Mouse (Mus musculus): ENCODE measurements around the gene Lrrc74a. TPM values are rescaled to one million over a fixed set of nuclear protein-coding genes. Genes with fewer than 3 reads are reported as not detected.

Lrrc74a gene
- polyA plus RNA-seq, 1 experiment, result 0.08 TPM

- no peak overlapping the region for H3K4me3 ChIP-seq (ENCODE audit: control insufficient read depth, insufficient read depth, low read length)
- H3K4me1 ChIP-seq (replicated peaks; ENCODE audit: control insufficient read depth, insufficient read depth, low read length), result peaks cover 55% of the 10 kb centered on the region
- TF ChIP-seq POLR2A (IDR thresholded peaks at IDR 0.05; ENCODE audit: control insufficient read depth, extremely low read depth, insufficient read depth, low read length, poor library complexity) (no peak), CTCF (IDR thresholded peaks at IDR 0.05; ENCODE audit: borderline replicate concordance, control insufficient read depth, extremely low read depth, insufficient read depth, low read length, poor library complexity) (no peak)
Measured at GRCm38 (mm10) chr12:86800336-86800735, 66.2 kb downstream of the Lrrc74a start.

DNA sequence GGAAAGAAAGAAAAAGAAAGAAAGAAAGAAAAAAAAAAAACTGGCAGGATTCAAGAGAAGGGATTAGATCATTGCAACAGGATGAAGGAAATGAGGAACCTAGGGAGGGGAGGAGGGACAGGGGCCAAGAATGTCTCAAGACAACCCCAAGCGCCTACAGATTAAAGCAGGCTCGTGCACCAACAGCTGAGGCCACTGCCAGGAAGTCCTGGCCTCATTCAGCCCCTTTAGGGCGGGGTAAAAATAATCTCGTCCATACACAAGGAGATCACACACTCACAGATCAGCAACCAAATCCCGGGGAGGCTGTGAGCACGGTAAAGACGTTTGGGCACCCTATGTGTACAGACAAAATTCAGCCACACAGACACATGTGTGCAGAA lies 66.6 kb downstream of the Lrrc74a start:
- TF ChIP-seq POLR2A (IDR thresholded peaks at IDR 0.05; ENCODE audit: control insufficient read depth, extremely low read depth, insufficient read depth, low read length, poor library complexity) (no peak), CTCF (IDR thresholded peaks at IDR 0.05; ENCODE audit: borderline replicate concordance, control insufficient read depth, extremely low read depth, insufficient read depth, low read length, poor library complexity) (no peak)
- WGBS, result 9% methylated on average over 7 of the region's 7 CpGs
- Histone ChIP-seq H3K4me3 (ENCODE audit: control insufficient read depth, insufficient read depth, low read length) (no peak overlapping the region), H3K27ac (ENCODE audit: control insufficient read depth, insufficient read depth, low read length) (peak overlapping the region; percentile 19; the same call in 1 of the 2 replicates), H3K4me1 (replicated peaks; ENCODE audit: control insufficient read depth, insufficient read depth, low read length) (peaks cover 57% of the 10 kb centered on the region), H3K27me3 (ENCODE audit: control insufficient read depth, insufficient read depth, low read length) (no peaks in the 10 kb centered on the region), H3K36me3 (ENCODE audit: control insufficient read depth, insufficient read depth, low read length) (no peaks in the 10 kb centered on the region)
- DNase-seq, result no peak

More at GRCm38 (mm10) chr12:86800336-86800735, 66.2 kb downstream of the Lrrc74a start:
- 79% methylated on average over 4 of the region's 4 CpGs for WGBS
- no peaks in the 10 kb centered on the region for H3K36me3 ChIP-seq (ENCODE audit: control insufficient read depth, insufficient read depth, low read length)
- no peak overlapping the region for H3K27ac ChIP-seq (ENCODE audit: control insufficient read depth, insufficient read depth, low read length)
- DNase-seq, result no peak
- H3K27me3 ChIP-seq (ENCODE audit: control insufficient read depth, insufficient read depth, low read length), result no peaks in the 10 kb centered on the region

- peaks cover 62% of the 10 kb centered on the region for H3K4me1 ChIP-seq (replicated peaks; ENCODE audit: control insufficient read depth, insufficient read depth, low read length)
- H3K36me3 ChIP-seq (ENCODE audit: control insufficient read depth, insufficient read depth, low read length), result no peaks in the 10 kb centered on the region
- H3K4me3 ChIP-seq (ENCODE audit: control insufficient read depth, insufficient read depth, low read length), result no peak overlapping the region
- no peak for DNase-seq
- TF ChIP-seq POLR2A (IDR thresholded peaks at IDR 0.05; ENCODE audit: control insufficient read depth, extremely low read depth, insufficient read depth, low read length, poor library complexity) (no peak), CTCF (IDR thresholded peaks at IDR 0.05; ENCODE audit: borderline replicate concordance, control insufficient read depth, extremely low read depth, insufficient read depth, low read length, poor library complexity) (0 out of 2 replicates have a peak, but pooled peaks have one; percentile 7)
- WGBS, result 38% methylated on average over 23 of the region's 23 CpGs
- no peaks in the 10 kb centered on the region for H3K27me3 ChIP-seq (ENCODE audit: control insufficient read depth, insufficient read depth, low read length)
- H3K27ac ChIP-seq (ENCODE audit: control insufficient read depth, insufficient read depth, low read length), result peak overlapping the region; percentile 23
Measured at GRCm38 (mm10) chr12:86801148-86802004, 67.2 kb downstream of the Lrrc74a start.

DNA sequence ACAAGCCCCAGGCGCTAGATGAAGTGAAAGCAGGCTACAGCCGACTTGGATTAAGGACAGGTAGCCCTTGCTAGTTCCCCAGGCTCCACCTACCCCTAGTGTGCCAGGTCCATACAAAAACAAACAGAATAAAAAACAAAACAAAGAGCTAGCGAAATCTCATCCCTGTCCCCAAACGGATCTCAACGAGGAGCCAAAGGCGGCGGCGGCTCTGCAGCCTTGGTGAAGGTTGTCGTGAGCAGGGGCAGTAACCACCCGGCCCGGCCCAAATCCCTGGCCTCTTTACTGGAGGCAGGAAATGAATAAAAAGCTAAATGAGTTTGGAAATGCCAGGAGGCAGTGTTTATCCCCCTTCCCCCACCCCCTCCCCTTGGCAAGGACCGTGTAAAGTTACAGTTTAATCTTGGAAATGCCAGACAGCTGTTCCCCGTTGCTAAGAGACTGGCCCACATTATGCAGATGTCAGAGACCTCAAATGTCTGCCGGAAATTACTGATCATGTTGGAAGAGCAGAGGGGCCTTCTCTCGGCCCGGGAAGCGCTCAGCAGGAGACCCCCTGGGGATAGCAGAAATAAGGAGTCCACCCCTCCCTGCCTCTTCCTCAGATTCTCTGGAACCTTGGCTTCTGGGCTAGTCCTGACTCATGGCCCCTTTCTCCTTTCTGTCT lies 68.0 kb downstream of the Lrrc74a start:
- Histone ChIP-seq H3K36me3 (ENCODE audit: control insufficient read depth, insufficient read depth, low read length) (no peaks in the 10 kb centered on the region), H3K4me1 (replicated peaks; ENCODE audit: control insufficient read depth, insufficient read depth, low read length) (peaks cover 66% of the 10 kb centered on the region), H3K4me3 (ENCODE audit: control insufficient read depth, insufficient read depth, low read length) (no peak overlapping the region), H3K27ac (ENCODE audit: control insufficient read depth, insufficient read depth, low read length) (peak overlapping the region; percentile 23), H3K27me3 (ENCODE audit: control insufficient read depth, insufficient read depth, low read length) (no peaks in the 10 kb centered on the region)
- no peak for DNase-seq
- TF ChIP-seq POLR2A (IDR thresholded peaks at IDR 0.05; ENCODE audit: control insufficient read depth, extremely low read depth, insufficient read depth, low read length, poor library complexity), result no peak
- no peak for TF ChIP-seq CTCF (IDR thresholded peaks at IDR 0.05; ENCODE audit: borderline replicate concordance, control insufficient read depth, extremely low read depth, insufficient read depth, low read length, poor library complexity)
- 17% methylated on average over 17 of the region's 17 CpGs for WGBS

- Histone ChIP-seq H3K4me1 (replicated peaks; ENCODE audit: control insufficient read depth, insufficient read depth, low read length) (peaks cover 73% of the 10 kb centered on the region), H3K27ac (ENCODE audit: control insufficient read depth, insufficient read depth, low read length) (no peak overlapping the region)
- 34% methylated on average over 3 of the region's 3 CpGs for WGBS
Measured at GRCm38 (mm10) chr12:86802899-86803298, 68.7 kb downstream of the Lrrc74a start.

GRCm38 (mm10) chr12:86803651-86804307 lies 69.6 kb downstream of the Lrrc74a start:
- DNase-seq, result no peak
- 25% methylated on average over 6 of the region's 6 CpGs for WGBS

More at GRCm38 (mm10) chr12:86802899-86803298, 68.7 kb downstream of the Lrrc74a start:
- no peaks in the 10 kb centered on the region for H3K36me3 ChIP-seq (ENCODE audit: control insufficient read depth, insufficient read depth, low read length)
- no peaks in the 10 kb centered on the region for H3K27me3 ChIP-seq (ENCODE audit: control insufficient read depth, insufficient read depth, low read length)
- DNase-seq, result no peak
- TF ChIP-seq CTCF (IDR thresholded peaks at IDR 0.05; ENCODE audit: borderline replicate concordance, control insufficient read depth, extremely low read depth, insufficient read depth, low read length, poor library complexity) (no peak), POLR2A (IDR thresholded peaks at IDR 0.05; ENCODE audit: control insufficient read depth, extremely low read depth, insufficient read depth, low read length, poor library complexity) (no peak)
- H3K4me3 ChIP-seq (ENCODE audit: control insufficient read depth, insufficient read depth, low read length), result no peak overlapping the region

More at GRCm38 (mm10) chr12:86803651-86804307, 69.6 kb downstream of the Lrrc74a start:
- peaks cover 79% of the 10 kb centered on the region for H3K4me1 ChIP-seq (replicated peaks; ENCODE audit: control insufficient read depth, insufficient read depth, low read length)
- H3K4me3 ChIP-seq (ENCODE audit: control insufficient read depth, insufficient read depth, low read length), result no peak overlapping the region
- no peaks in the 10 kb centered on the region for H3K36me3 ChIP-seq (ENCODE audit: control insufficient read depth, insufficient read depth, low read length)
- H3K27me3 ChIP-seq (ENCODE audit: control insufficient read depth, insufficient read depth, low read length), result no peaks in the 10 kb centered on the region
- TF ChIP-seq POLR2A (IDR thresholded peaks at IDR 0.05; ENCODE audit: control insufficient read depth, extremely low read depth, insufficient read depth, low read length, poor library complexity) (no peak), CTCF (IDR thresholded peaks at IDR 0.05; ENCODE audit: borderline replicate concordance, control insufficient read depth, extremely low read depth, insufficient read depth, low read length, poor library complexity) (no peak)
- no peak overlapping the region for H3K27ac ChIP-seq (ENCODE audit: control insufficient read depth, insufficient read depth, low read length)
